Mouse (Mus musculus) neural tube, embryonic 11.5 days (tissue): ENCODE measurements around the gene Lpp. TPM values are rescaled to one million over a fixed set of nuclear protein-coding genes. Genes with fewer than 3 reads are reported as not detected.

Source experiments
- ATAC-seq: fragments of 200-750 bp; cut with Nextera tagmentation; 2 replicates; pipeline ENCODE4 v1.8.0; 2017; ENCODE audit warnings: moderate number of reproducible peaks, mild to moderate bottlenecking, moderate TSS enrichment, moderate library complexity; ENCODE audit not compliant: insufficient read depth, low FRiP score, low TSS enrichment
- DNase-seq: peaks from one replicate; pipeline ENCODE4 v3.0.0-alpha.2; 2015; ENCODE audit warnings: low spot score
- H3K27ac ChIP-seq: fragments of 300-500 bp; sonication (generic); 2 replicates; pipeline ENCODE4 v1.5.1; 2014; ENCODE audit warnings: low read depth, mild to moderate bottlenecking, low read length
- H3K27me3 ChIP-seq: fragments of 300-500 bp; sonication (generic); 2 replicates; pipeline ENCODE4 v1.6.1; 2014; ENCODE audit warnings: mild to moderate bottlenecking, low read length, mixed read lengths; ENCODE audit not compliant: control insufficient read depth, insufficient read depth
- H3K36me3 ChIP-seq: fragments of 300-500 bp; sonication (generic); 2 replicates; pipeline ENCODE4 v1.6.1; 2014; ENCODE audit warnings: mild to moderate bottlenecking, low read length, moderate library complexity, mixed read lengths; ENCODE audit not compliant: control insufficient read depth, insufficient read depth
- H3K4me1 ChIP-seq: fragments of 300-500 bp; sonication (generic); 2 replicates; pipeline ENCODE4 v1.6.1; 2014; ENCODE audit warnings: low read length, mixed read lengths; ENCODE audit not compliant: control insufficient read depth, insufficient read depth
- H3K4me2 ChIP-seq: fragments of 300-500 bp; sonication (generic); 2 replicates; pipeline ENCODE4 v1.6.1; 2014; ENCODE audit warnings: low read depth, mild to moderate bottlenecking, moderate library complexity
- H3K4me3 ChIP-seq: fragments of 300-500 bp; sonication (generic); 2 replicates; pipeline ENCODE4 v1.5.1; 2014; ENCODE audit warnings: low read depth, low read length
- H3K9ac ChIP-seq: fragments of 300-500 bp; sonication (generic); 2 replicates; pipeline ENCODE4 v1.6.1; 2014; ENCODE audit warnings: mild to moderate bottlenecking, low read length
- H3K9me3 ChIP-seq: fragments of 300-500 bp; sonication (generic); 2 replicates; pipeline ENCODE4 v1.6.1; 2016; ENCODE audit warnings: low read length; ENCODE audit not compliant: control insufficient read depth
- WGBS: fragments of 180-500 bp; shearing (Covaris S2); extraction: QIAGEN DNeasy Blood & Tissue Kit; methylation state at CpG from one replicate; pipeline ENCODE4 v1.1.7; 2014; 5-methylcytosine and 5-hydroxymethylcytosine counted together
- polyA plus RNA-seq: library from polyadenylated mRNA; unstranded; fragments of >200 nt; fragmentation: Nextera tagmentation; extraction: Ambion mirVana; gene quantifications from 2 replicates; pipeline ENCODE4 v1.2.1, GENCODE M21; 2014

Gene Lpp
- polyA plus RNA-seq, 1 experiment from 2014 or later: 21.7 TPM

GRCm38 (mm10) chr16:24475305-24475947, 82.1 kb downstream of the Lpp start:
- Histone ChIP-seq H3K4me1 (0 out of 2 replicates have a peak, but pooled peaks cover 6% of the 10 kb centered on the region), H3K36me3 (no peaks in the 10 kb centered on the region), H3K27ac (no peak overlapping the region), H3K9ac (no peak overlapping the region), H3K9me3 (no peaks in the 10 kb centered on the region), H3K4me3 (no peak overlapping the region), H3K27me3 (no peaks in the 10 kb centered on the region), H3K4me2 (no peak overlapping the region)
- ATAC-seq (no peak), DNase-seq (no peak)
- 78% methylated on average over 8 of the region's 8 CpGs for WGBS

GRCm38 (mm10) chr16:24476911-24477401, 83.6 kb downstream of the Lpp start:
- ATAC-seq: no peak
- H3K27me3 ChIP-seq: no peaks in the 10 kb centered on the region
- no peak for DNase-seq
- WGBS: 39% methylated on average over 3 of the region's 3 CpGs
- H3K4me1 ChIP-seq: 0 out of 2 replicates have a peak, but pooled peaks cover 6% of the 10 kb centered on the region
- no peak overlapping the region for H3K9ac ChIP-seq
- no peaks in the 10 kb centered on the region for H3K9me3 ChIP-seq
- H3K4me2 ChIP-seq: no peak overlapping the region
- H3K4me3 ChIP-seq: no peak overlapping the region
- no peaks in the 10 kb centered on the region for H3K36me3 ChIP-seq
- no peak overlapping the region for H3K27ac ChIP-seq

- ATAC-seq: no peak
- Histone ChIP-seq H3K4me3 (no peak overlapping the region), H3K4me1 (0 out of 2 replicates have a peak, but pooled peaks cover 6% of the 10 kb centered on the region), H3K9ac (no peak overlapping the region), H3K27ac (no peak overlapping the region), H3K9me3 (no peaks in the 10 kb centered on the region), H3K27me3 (no peaks in the 10 kb centered on the region), H3K36me3 (no peaks in the 10 kb centered on the region), H3K4me2 (no peak overlapping the region)
- no peak for DNase-seq
- WGBS: 90% methylated on average over 1 of the region's 1 CpGs
Measured at GRCm38 (mm10) chr16:24478006-24478405, 84.7 kb downstream of the Lpp start.

GRCm38 (mm10) chr16:24478851-24479250, 85.5 kb downstream of the Lpp start:
- no peak overlapping the region for H3K9ac ChIP-seq
- no peak overlapping the region for H3K27ac ChIP-seq
- 92% methylated on average over 4 of the region's 4 CpGs for WGBS
- H3K4me2 ChIP-seq: no peak overlapping the region
- no peak overlapping the region for H3K4me3 ChIP-seq
- H3K9me3 ChIP-seq: no peaks in the 10 kb centered on the region
- DNase-seq (no peak), ATAC-seq (no peak)
- no peaks in the 10 kb centered on the region for H3K36me3 ChIP-seq
- 0 out of 2 replicates have a peak, but pooled peaks cover 6% of the 10 kb centered on the region for H3K4me1 ChIP-seq
- H3K27me3 ChIP-seq: no peaks in the 10 kb centered on the region

GRCm38 (mm10) chr16:24482648-24483047, 89.3 kb downstream of the Lpp start:
- H3K4me2 ChIP-seq: no peak overlapping the region
- no peaks in the 10 kb centered on the region for H3K9me3 ChIP-seq
- DNase-seq (no peak), ATAC-seq (no peak)
- no peaks in the 10 kb centered on the region for H3K27me3 ChIP-seq
- H3K27ac ChIP-seq: no peak overlapping the region
- H3K9ac ChIP-seq: no peak overlapping the region
- no peak overlapping the region for H3K4me3 ChIP-seq
- H3K4me1 ChIP-seq: no peaks in the 10 kb centered on the region
- 95% methylated on average over 6 of the region's 6 CpGs for WGBS
- H3K36me3 ChIP-seq: no peaks in the 10 kb centered on the region

GRCm38 (mm10) chr16:24483527-24484101, 90.3 kb downstream of the Lpp start:
- H3K36me3 ChIP-seq: no peaks in the 10 kb centered on the region
- H3K4me1 ChIP-seq: no peaks in the 10 kb centered on the region
- H3K9me3 ChIP-seq: no peaks in the 10 kb centered on the region
- no peak for DNase-seq
- H3K27me3 ChIP-seq: no peaks in the 10 kb centered on the region
- ATAC-seq: no peak
- no peak overlapping the region for H3K4me3 ChIP-seq
- 90% methylated on average over 13 of the region's 13 CpGs for WGBS
- H3K27ac ChIP-seq: no peak overlapping the region
- H3K9ac ChIP-seq: no peak overlapping the region
- H3K4me2 ChIP-seq: no peak overlapping the region

GRCm38 (mm10) chr16:24487782-24488241, 94.5 kb downstream of the Lpp start:
- WGBS: 73% methylated on average over 6 of the region's 6 CpGs
- Histone ChIP-seq H3K27ac (no peak overlapping the region), H3K4me1 (peaks cover 7% of the 10 kb centered on the region; the same call in 1 of the 2 replicates), H3K4me3 (no peak overlapping the region), H3K9ac (no peak overlapping the region), H3K4me2 (no peak overlapping the region), H3K9me3 (no peaks in the 10 kb centered on the region), H3K27me3 (no peaks in the 10 kb centered on the region), H3K36me3 (no peaks in the 10 kb centered on the region)
- no peak for ATAC-seq
- no peak for DNase-seq

GRCm38 (mm10) chr16:24489516-24490285, 96.4 kb downstream of the Lpp start:
- WGBS: 84% methylated on average over 8 of the region's 8 CpGs
- Histone ChIP-seq H3K4me3 (no peak overlapping the region), H3K4me1 (peaks cover 7% of the 10 kb centered on the region; the same call in 1 of the 2 replicates), H3K36me3 (no peaks in the 10 kb centered on the region), H3K9me3 (no peaks in the 10 kb centered on the region), H3K9ac (no peak overlapping the region), H3K27me3 (no peaks in the 10 kb centered on the region), H3K27ac (no peak overlapping the region), H3K4me2 (no peak overlapping the region)
- no peak for DNase-seq
- no peak for ATAC-seq
